Mouse (Mus musculus): Measurements from ENCODE around the gene St3gal3.

- TF ChIP-seq CTCF (IDR thresholded peaks at IDR 0.05; ENCODE audit: low read depth) (no peak), EP300 (IDR thresholded peaks at IDR 0.05; ENCODE audit: low read depth) (no peak)
These were observed 117.5 kb downstream of the St3gal3 start for GRCm38 (mm10) chr4:118017021-118017805.
